In genomic region chr4:148711323-148711722, GRCm38 (mm10) we compare ENCODE assay signal across 11 mouse cellular contexts.
DNase-seq lines count a peak whose midpoint lies in the region; ATAC-seq and TF ChIP-seq lines count a peak whose summit lies in the region.
"Had no signal": no experiment of that assay in that cellular context is flagged by ENCODE, and none has a peak within 500 bp of the region (broad histone marks: within the 10 kb centered on the region; RNA-seq: fewer than 3 reads in every experiment).

No protein-coding gene starts in this region.

- peak overlapping the region; percentile 81 for H3K27ac ChIP-seq in hindbrain, embryonic 10.5 days
- no peak overlapping the region for H3K27ac ChIP-seq in hindbrain, embryonic 14.5 days
- no peak overlapping the region for H3K27ac ChIP-seq in forebrain, embryonic 15.5 days (replicated peaks)
- H3K27ac ChIP-seq in midbrain, embryonic 15.5 days: no peak overlapping the region

- no peaks in the 10 kb centered on the region for H3K36me3 ChIP-seq in hindbrain, embryonic 10.5 days
- no peaks in the 10 kb centered on the region for H3K36me3 ChIP-seq in hindbrain, embryonic 14.5 days (replicated peaks; ENCODE audit: control insufficient read depth, insufficient read depth)
- H3K36me3 ChIP-seq in forebrain, embryonic 15.5 days: no peaks in the 10 kb centered on the region
- no peaks in the 10 kb centered on the region for H3K36me3 ChIP-seq in midbrain, embryonic 15.5 days (replicated peaks)
- H3K36me3 ChIP-seq: embryonic facial prominence, embryonic 15.5 days had no signal

- no peaks in the 10 kb centered on the region for H3K9me3 ChIP-seq in hindbrain, embryonic 10.5 days
- H3K9me3 ChIP-seq in hindbrain, embryonic 14.5 days (ENCODE audit: control insufficient read depth, low read length): no peaks in the 10 kb centered on the region
- H3K9me3 ChIP-seq in forebrain, embryonic 15.5 days: no peaks in the 10 kb centered on the region
- H3K9me3 ChIP-seq in midbrain, embryonic 15.5 days: no peaks in the 10 kb centered on the region
- H3K9me3 ChIP-seq: embryonic facial prominence, embryonic 15.5 days had no signal

- TF ChIP-seq CTCF in brain, embryonic 14.5 days (IDR thresholded peaks at IDR 0.05; ENCODE audit: borderline replicate concordance, extremely low read depth, insufficient read depth, insufficient read length): peak; percentile 7; the same call in 1 of the 2 replicates

- WGBS in hindbrain, embryonic 10.5 days: 4% methylated on average over 10 of the region's 10 CpGs
- 3% methylated on average over 10 of the region's 10 CpGs for WGBS in hindbrain, embryonic 14.5 days
- WGBS in forebrain, embryonic 15.5 days: 7% methylated on average over 10 of the region's 10 CpGs
- whole genome bisulfite sequencing in midbrain, embryonic 15.5 days: 6% methylated on average over 10 of the region's 10 CpGs

- H3K4me1 ChIP-seq in hindbrain, embryonic 10.5 days (replicated peaks): peaks cover 75% of the 10 kb centered on the region
- H3K4me1 ChIP-seq in hindbrain, embryonic 14.5 days (replicated peaks; ENCODE audit: control insufficient read depth, insufficient read depth, low read length): peaks cover 10% of the 10 kb centered on the region
- peaks cover 29% of the 10 kb centered on the region for H3K4me1 ChIP-seq in forebrain, embryonic 15.5 days
- H3K4me1 ChIP-seq in midbrain, embryonic 15.5 days: peaks cover 13% of the 10 kb centered on the region

- DNase-seq in hindbrain, embryonic 10.5 days (ENCODE audit: low spot score): peak; percentile 70
- DNase-seq in hindbrain, embryonic 14.5 days (ENCODE audit: low spot score): no peak
- peak; percentile 78 for DNase-seq in brain, embryonic 14.5 days (ENCODE audit: low read depth)
- no peak for DNase-seq in thymus, postnatal 36 days
- no peak for DNase-seq in spleen, postnatal 10 days (ENCODE audit: low spot score in 2 of 2)
- DNase-seq in gastrocnemius, postnatal 10 days: no peak
- DNase-seq: gastrocnemius, postnatal 14 days; right cerebral cortex, postnatal 25 days had no signal

- H3K4me2 ChIP-seq in hindbrain, embryonic 14.5 days (replicated peaks): no peak overlapping the region
- H3K4me2 ChIP-seq in forebrain, embryonic 15.5 days (replicated peaks): no peak overlapping the region; the same call in 1 of the 2 replicates
- no peak overlapping the region; the same call in 1 of the 2 replicates for H3K4me2 ChIP-seq in midbrain, embryonic 15.5 days
- H3K4me2 ChIP-seq: embryonic facial prominence, embryonic 15.5 days had no signal

- peaks cover 77% of the 10 kb centered on the region for H3K27me3 ChIP-seq in hindbrain, embryonic 10.5 days (ENCODE audit: insufficient read depth, poor library complexity, severe bottlenecking)
- H3K27me3 ChIP-seq in hindbrain, embryonic 14.5 days (ENCODE audit: control insufficient read depth, insufficient read depth, low read length): no peaks in the 10 kb centered on the region
- H3K27me3 ChIP-seq in forebrain, embryonic 15.5 days: no peaks in the 10 kb centered on the region
- H3K27me3 ChIP-seq in midbrain, embryonic 15.5 days (replicated peaks): peaks cover 5% of the 10 kb centered on the region; the same call in 1 of the 2 replicates
- H3K27me3 ChIP-seq: embryonic facial prominence, embryonic 15.5 days had no signal

- peak overlapping the region; percentile 16 for H3K4me3 ChIP-seq in hindbrain, embryonic 10.5 days
- H3K4me3 ChIP-seq in hindbrain, embryonic 14.5 days (replicated peaks; ENCODE audit: low read length): no peak overlapping the region
- H3K4me3 ChIP-seq in forebrain, embryonic 15.5 days: no peak overlapping the region
- H3K4me3 ChIP-seq in midbrain, embryonic 15.5 days: no peak overlapping the region
- H3K4me3 ChIP-seq: embryonic facial prominence, embryonic 15.5 days had no signal

- TF ChIP-seq POLR2A in brain, embryonic 14.5 days (IDR thresholded peaks at IDR 0.05; ENCODE audit: borderline replicate concordance, extremely low read depth, insufficient read depth, insufficient read length, poor library complexity, severe bottlenecking): no peak

- no peak; the same call in 1 of the 2 replicates for ATAC-seq in hindbrain, embryonic 14.5 days (ENCODE audit: low FRiP score)
- ATAC-seq in forebrain, embryonic 15.5 days (replicated peaks): peak; percentile 61; the same call in 1 of the 2 replicates
- ATAC-seq in midbrain, embryonic 15.5 days (replicated peaks): peak; percentile 46; the same call in 1 of the 2 replicates

- H3K9ac ChIP-seq in hindbrain, embryonic 14.5 days: no peak overlapping the region
- H3K9ac ChIP-seq in forebrain, embryonic 15.5 days (replicated peaks): no peak overlapping the region
- H3K9ac ChIP-seq in midbrain, embryonic 15.5 days: no peak overlapping the region
- H3K9ac ChIP-seq: embryonic facial prominence, embryonic 15.5 days had no signal

Comparison
In these comparisons a context has a peak if more than half of its experiments do, and no peak if none do; other contexts are left out.
1. DNase-seq: peak in hindbrain, embryonic 10.5 days (single experiment) and brain, embryonic 14.5 days (single experiment); none in hindbrain, embryonic 14.5 days (single experiment), thymus, postnatal 36 days (0 of 2), spleen, postnatal 10 days (0 of 2) and gastrocnemius, postnatal 10 days (single experiment).